Mouse (Mus musculus) cortical plate, adult 2 months (tissue): ENCODE data around the gene Slc22a30. TPM values are rescaled to one million over a fixed set of nuclear protein-coding genes. Genes with fewer than 3 reads are reported as not detected.
"Not testable (repeated sequence)": the region's sequence is repeated elsewhere in the genome, so short reads cannot be mapped to it uniquely, and the experiment has no call there.

Source experiments
- H3K27ac ChIP-seq: fragments of 200-500 bp; 2 replicates; pipeline ENCODE4 v1.5.1; 2012; ENCODE audit warnings: low read length, control low read depth, inconsistent platforms; ENCODE audit not compliant: insufficient read depth
- H3K4me1 ChIP-seq: fragments of 200-500 bp; 2 replicates; pipeline ENCODE4 v1.6.1; 2011; ENCODE audit warnings: low read length; ENCODE audit not compliant: control insufficient read depth, insufficient read depth
- H3K4me3 ChIP-seq: fragments of 200-500 bp; 2 replicates; pipeline ENCODE4 v1.5.1; 2011; ENCODE audit warnings: mild to moderate bottlenecking, low read length, control low read depth; ENCODE audit not compliant: insufficient read depth
- CTCF ChIP-seq: fragments of 200-500 bp; IDR thresholded peaks from 2 replicates; pipeline ENCODE4 v1.5.1; 2011; ENCODE audit warnings: mild to moderate bottlenecking, control low read depth, low read length; ENCODE audit not compliant: insufficient read depth; ENCODE audit errors: extremely low read depth
- POLR2A ChIP-seq: fragments of 200-500 bp; IDR thresholded peaks from 2 replicates; pipeline ENCODE4 v1.6.1; 2011; ENCODE audit warnings: mild to moderate bottlenecking, low read length, control low read depth; ENCODE audit not compliant: insufficient read depth; ENCODE audit errors: extremely low read depth
- polyA plus RNA-seq: library from polyadenylated mRNA; depleted of rRNA; stranded (reverse); fragments of >200 nt; gene quantifications from 2 replicates; pipeline ENCODE4 v1.2.3, GENCODE M21; 2012; rRNA removed

Slc22a30 gene
- polyA plus RNA-seq = 0.04 TPM in 1 of 2 replicates, not detected in the other

- not testable (repeated sequence) for H3K4me1 ChIP-seq, H3K4me3 ChIP-seq, H3K27ac ChIP-seq
Measured at GRCm38 (mm10) chr19:8405011-8405410, at the start of gene Slc22a30. Slc22a30 (minus strand) TSS chr19:8405111.

DNA sequence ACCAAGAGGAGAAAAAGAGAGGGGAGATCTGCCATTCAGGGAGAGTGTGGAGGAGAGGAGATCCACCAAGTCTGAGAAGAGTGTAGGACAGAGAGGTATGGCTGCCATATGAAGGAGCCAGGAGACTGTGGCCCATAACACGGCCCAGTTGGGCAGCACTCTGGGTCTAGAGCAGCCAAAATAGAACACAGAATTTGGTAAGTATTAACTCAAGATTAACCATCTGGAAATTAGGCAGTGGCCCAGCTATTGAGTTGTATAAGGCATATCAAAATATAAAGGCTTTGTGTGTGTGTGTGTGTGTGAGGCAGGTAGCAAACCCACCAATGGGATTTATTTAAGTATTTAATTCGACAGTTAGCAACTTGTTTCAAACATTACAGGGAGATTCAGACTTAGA is 43.4 kb upstream of the Slc22a30 start:
- Histone ChIP-seq H3K4me1 (no peaks in the 10 kb centered on the region), H3K4me3 (no peak overlapping the region), H3K27ac (no peak overlapping the region)
- TF ChIP-seq POLR2A = no peak
- no peak for TF ChIP-seq CTCF

DNA sequence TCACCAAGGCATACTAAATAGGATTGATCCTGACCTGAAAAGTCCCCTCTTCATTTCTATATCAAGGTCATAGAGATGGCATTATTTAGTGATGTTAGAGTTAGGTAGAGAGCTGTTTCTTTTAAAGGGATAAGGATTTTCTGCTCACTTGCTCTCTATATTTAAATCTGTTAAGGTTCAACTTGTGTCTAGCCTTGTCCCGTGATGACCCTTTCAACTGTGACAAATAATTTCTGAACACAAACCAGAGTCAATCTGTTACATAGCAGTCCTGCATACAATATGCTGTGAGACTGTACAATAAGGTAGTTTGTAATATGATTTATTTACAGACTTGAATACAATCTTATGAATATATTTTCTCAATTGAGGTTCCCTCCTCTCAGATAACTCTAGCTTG is 42.6 kb upstream of the Slc22a30 start:
- Histone ChIP-seq H3K4me1 (no peaks in the 10 kb centered on the region), H3K27ac (no peak overlapping the region), H3K4me3 (no peak overlapping the region)
- TF ChIP-seq POLR2A (no peak), CTCF (no peak)

GRCm38 (mm10) chr19:8431051-8431662 is 26.2 kb upstream of the Slc22a30 start:
- no peak overlapping the region for H3K4me3 ChIP-seq
- H3K27ac ChIP-seq = no peak overlapping the region
- no peak for TF ChIP-seq CTCF
- no peak for TF ChIP-seq POLR2A
- no peaks in the 10 kb centered on the region for H3K4me1 ChIP-seq

- H3K27ac ChIP-seq, H3K4me1 ChIP-seq, H3K4me3 ChIP-seq: not testable (repeated sequence)
Measured at GRCm38 (mm10) chr19:8407290-8408021, 2.5 kb upstream of the Slc22a30 start.

Other genes with a start within 250 kb of the Slc22a30 start
- gene Slc22a29, start 186.2 kb downstream of the Slc22a30 start, polyA plus RNA-seq = 0.13 and 0.15 TPM in 2 replicates
- 23.4 and 23.9 TPM in 2 replicates for gene Slc22a8, start 186.1 kb upstream of the Slc22a30 start, polyA plus RNA-seq
- gene Slc22a6, start 212.9 kb upstream of the Slc22a30 start, polyA plus RNA-seq = 5.9 and 6.5 TPM in 2 replicates